Mouse (Mus musculus): ENCODE data around the gene Ppm1j. TPM values are rescaled to one million over a fixed set of nuclear protein-coding genes. Genes with fewer than 3 reads are reported as not detected.
A peak's percentile ranks its signal among the peaks of the same experiment; 100 is the strongest.
"Not testable (repeated sequence)": the region's sequence is repeated elsewhere in the genome, so short reads cannot be mapped to it uniquely, and the experiment has no call there.

Ppm1j gene
- total RNA-seq, 2 experiments from 2014 or later, result 0.54 to 1.2 TPM

DNA sequence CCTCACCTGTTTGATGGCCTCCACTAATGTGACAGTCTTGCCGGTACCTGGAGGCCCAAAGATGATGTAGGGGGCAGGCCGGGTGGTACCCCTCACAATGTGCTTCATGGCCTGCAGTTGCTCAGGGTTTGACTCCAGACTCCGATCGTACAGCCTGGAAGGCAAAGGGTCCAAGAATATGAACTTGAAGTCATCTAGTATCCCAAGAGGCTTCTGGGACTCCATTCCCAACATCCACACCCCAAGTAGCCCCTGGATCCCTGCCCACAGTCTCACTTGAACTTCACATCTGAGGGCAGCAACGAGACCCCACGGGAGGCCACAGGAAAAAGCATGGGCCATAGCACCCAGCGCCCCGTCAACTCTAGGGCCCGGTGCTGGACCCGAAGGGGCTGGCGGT, 19.8 kb downstream of the Ppm1j start:
- intact Hi-C loops (cut with DNase I), result no loop called here
- no peak for DNase-seq (ENCODE audit: low spot score in 2 of 2)

DNA sequence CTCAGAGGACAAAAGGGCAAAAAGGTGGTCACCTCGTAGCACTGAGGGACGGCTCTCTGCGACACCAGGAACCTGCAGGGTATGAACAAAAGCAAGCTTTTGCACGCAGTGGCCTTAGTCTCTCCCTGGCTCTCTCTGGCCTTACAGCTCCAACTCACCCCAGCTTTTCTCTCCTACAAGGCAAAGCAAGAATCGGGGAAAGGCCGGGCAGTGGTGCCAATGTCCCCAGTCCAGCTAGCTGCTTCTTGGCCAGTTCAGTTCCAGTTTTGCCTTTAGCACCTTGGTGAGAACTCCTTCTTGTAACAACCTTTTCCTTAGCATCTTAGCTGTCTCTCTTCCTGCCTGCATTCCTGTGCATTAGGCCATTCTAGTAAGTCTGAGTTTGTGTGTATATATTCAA, 20.6 kb downstream of the Ppm1j start:
- intact Hi-C loops (cut with DNase I), result no loop called here
- DNase-seq (ENCODE audit: low spot score in 2 of 2), result no peak

DNA sequence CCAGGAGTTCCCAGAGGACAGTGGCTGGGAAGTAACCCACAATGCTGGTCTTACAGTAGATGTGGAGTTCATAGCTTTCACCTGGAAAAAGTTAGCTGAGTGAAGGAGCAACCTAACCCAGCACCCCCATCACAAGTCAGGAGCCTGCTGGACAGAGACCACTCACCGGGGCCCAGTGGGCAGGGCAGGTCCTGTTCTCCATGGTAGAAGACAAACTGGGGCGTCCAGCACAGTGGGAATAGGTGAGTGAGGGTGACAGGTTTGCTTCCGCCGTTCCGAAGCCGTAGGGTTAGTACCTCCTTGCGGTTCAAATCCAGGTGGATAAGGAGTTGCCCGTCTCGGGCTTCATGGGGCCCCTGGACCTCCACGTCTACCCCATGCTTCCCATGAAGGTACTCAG, 23.5 kb downstream of the Ppm1j start:
- intact Hi-C loops (cut with DNase I), result no loop called here
- no peak for DNase-seq (ENCODE audit: low spot score in 2 of 2)

DNA sequence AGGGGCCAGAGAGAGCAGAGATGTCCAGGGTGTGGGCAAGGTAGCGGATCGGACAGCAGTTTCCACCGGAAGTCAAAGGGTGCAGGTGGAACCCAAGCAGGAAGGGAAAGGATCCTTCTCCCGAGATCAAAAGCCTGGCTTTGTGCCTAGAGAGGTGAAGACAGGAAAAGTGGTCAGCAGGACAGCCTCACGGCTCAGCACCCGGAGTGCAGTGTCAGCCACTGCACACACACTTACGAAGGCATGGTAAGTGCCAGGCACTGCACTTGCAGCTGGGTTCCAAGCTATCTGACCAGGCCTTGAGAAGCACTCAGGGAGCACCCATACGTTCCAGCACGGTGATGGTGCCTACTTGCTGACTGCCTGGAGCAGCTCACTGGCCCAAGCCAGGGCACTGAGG, 24.7 kb downstream of the Ppm1j start:
- intact Hi-C loops (cut with DNase I), result no loop called here
- no peak for DNase-seq (ENCODE audit: low spot score in 2 of 2)

DNA sequence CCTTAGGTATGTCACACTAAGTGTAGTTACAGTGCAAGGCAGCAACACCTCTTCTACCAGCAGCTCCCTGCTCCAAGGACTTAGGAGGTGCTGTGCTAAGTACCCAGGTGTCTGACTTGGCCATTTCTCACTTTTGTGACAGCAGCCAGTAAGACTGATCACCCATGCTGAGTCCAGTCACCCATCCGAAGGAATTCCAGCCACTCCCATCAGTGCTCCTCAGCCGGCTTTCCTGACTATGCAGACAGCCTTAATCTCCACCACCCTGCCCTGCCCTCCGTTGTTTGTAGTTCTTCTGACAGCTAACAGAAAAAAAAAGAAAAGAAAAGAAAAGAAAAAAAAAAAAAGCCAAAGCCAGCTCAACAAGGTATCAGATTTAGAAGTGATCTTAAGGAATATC, 30.9 kb downstream of the Ppm1j start:
- no peak for DNase-seq (ENCODE audit: low spot score in 2 of 2)
- intact Hi-C loops (cut with DNase I), result no loop called here

GRCm38 (mm10) chr3:104812254-104812653, 31.4 kb downstream of the Ppm1j start:
- no peak for DNase-seq (ENCODE audit: low spot score in 2 of 2)
- intact Hi-C loops (cut with DNase I), result no loop called here

DNA sequence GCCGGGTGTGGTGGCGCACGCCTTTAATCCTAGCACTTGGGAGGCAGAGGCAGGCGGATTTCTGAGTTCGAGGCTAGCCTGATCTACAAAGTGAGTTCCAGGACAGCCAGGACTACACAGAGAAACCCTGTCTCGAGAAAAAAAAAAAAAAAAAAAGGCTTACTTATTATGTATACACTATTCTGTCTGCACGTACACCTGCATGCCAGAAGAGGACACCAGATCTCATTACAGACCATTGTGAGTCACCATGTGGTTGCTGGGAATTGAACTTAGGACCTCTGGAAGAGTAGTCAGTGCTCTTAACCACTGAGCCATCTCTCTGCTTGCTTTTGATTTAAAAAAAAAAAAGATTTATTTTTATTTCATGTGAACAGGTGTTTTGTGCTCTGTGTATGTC, 32.4 kb downstream of the Ppm1j start:
- DNase-seq (ENCODE audit: low spot score in 2 of 2); intact Hi-C loops (cut with DNase I): not testable (repeated sequence)

- no peak for DNase-seq (ENCODE audit: low spot score in 2 of 2)
- intact Hi-C loops (cut with DNase I), result no loop called here
Observed at GRCm38 (mm10) chr3:104814746-104815145, 33.9 kb downstream of the Ppm1j start.

GRCm38 (mm10) chr3:104815346-104815745, 34.5 kb downstream of the Ppm1j start:
- intact Hi-C loops (cut with DNase I), result no loop called here
- DNase-seq (ENCODE audit: low spot score in 2 of 2), result no peak

- no peak for DNase-seq (ENCODE audit: low spot score in 2 of 2)
- intact Hi-C loops (cut with DNase I), result no loop called here
Observed at GRCm38 (mm10) chr3:104816130-104816529, 35.3 kb downstream of the Ppm1j start.

GRCm38 (mm10) chr3:104817481-104817990, 36.7 kb downstream of the Ppm1j start:
- peak; percentile 44 to 51 for DNase-seq (ENCODE audit: low spot score in 2 of 2)
- intact Hi-C loops (cut with DNase I), result no loop called here

DNA sequence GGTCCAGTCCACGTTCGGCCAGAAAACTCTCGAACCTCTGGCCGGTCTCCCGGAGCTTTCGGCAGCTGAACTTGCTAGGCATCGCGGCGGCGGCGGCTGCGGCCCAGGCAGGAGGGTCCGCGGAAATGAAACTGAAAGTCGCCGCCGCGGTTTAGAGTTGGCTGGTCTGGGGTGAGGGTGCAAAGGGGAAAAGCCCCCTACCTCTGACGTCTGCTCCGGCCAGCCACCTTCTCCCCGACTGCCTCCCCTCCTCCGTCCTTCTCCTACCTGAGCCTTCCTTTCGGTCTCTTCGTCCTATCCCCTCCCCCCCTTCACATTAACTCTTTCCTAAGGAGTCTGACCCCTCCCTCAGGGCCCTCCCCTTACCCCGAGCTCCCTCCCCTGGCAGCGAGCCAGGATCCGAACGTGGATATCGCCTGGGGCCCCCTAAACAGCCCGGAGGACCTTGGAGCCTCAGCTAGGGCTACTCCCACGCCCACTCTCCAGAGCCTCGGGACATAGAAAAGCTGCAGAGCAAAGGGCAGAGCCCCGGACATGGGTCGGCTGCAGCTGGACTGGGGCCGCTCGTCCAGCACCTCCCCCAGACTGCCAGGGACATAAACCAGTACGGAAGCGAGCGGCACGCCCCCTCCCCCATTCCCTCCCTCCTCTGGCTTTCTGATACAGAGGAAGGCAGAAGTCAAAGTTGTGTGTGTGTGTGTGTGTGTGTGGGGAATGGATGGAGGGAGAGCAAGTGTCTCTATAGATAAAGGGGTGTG, 37.3 kb downstream of the Ppm1j start, which contains the start of gene Mov10:
Mov10 (minus strand) TSS at position 573 of the 758 bp plus-strand sequence.
- peak; percentile 34 to 48 for DNase-seq (ENCODE audit: low spot score in 2 of 2)
- intact Hi-C loops (cut with DNase I), result no loop called here

DNA sequence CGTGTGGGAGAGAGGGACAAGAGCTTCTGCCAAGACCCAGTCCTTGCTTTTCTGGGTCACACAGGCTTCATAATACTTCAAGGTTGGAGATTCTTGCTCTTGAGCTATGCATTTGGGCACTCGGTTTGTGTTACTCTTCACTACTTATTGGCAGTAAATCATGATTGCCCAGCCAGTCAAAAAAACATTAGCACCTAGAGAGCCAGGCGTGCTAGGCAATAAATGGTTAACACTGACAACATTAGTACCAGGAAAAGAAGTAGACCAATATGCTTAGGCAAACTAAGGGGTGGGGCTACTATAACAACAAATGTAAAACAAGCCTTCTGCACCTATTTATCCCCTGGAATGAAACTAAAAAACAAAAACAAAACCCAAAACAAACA, 37.9 kb downstream of the Ppm1j start:
- DNase-seq (ENCODE audit: low spot score in 2 of 2), result no peak
- intact Hi-C loops (cut with DNase I), result no loop called here

GRCm38 (mm10) chr3:104820426-104820825, 39.6 kb downstream of the Ppm1j start:
- no peak for DNase-seq (ENCODE audit: low spot score in 2 of 2)
- intact Hi-C loops (cut with DNase I), result no loop called here

DNA sequence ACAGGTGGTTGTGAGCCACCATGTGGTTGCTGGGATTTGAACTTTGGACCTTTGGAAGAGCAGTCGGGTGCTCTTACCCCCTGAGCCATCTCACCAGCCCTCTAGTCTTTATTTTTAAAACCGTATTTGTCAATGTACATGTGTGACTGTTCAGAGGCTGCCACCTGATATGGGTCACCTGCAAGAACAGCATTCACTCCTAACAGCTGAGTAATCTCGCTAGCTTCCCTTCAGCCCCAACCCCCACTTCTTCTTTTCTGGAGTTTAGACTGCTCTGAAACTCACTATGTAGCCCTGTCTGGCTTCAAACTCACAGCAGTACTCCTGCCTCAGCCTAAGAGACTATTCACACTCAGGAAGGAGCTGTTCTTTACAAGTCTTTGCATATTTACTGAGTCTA, 41.6 kb downstream of the Ppm1j start:
- no peak for DNase-seq (ENCODE audit: low spot score in 2 of 2)
- intact Hi-C loops (cut with DNase I), result no loop called here

Other genes starting within 250 kb of the Ppm1j start
- gene Slc16a1, start 142.4 kb upstream of the Ppm1j start, total RNA-seq (2021), result 10 to 100 TPM; 19.2 to 26.8 TPM
- gene Fam19a3, start 784 bp downstream of the Ppm1j start, total RNA-seq (2021), result under 1 TPM in 1 of 2 experiments, not detected in 1; 0.07 TPM
- 10 to 100 TPM; 24.4 to 29.0 TPM for gene Rhoc, start 7.3 kb downstream of the Ppm1j start, total RNA-seq (2021)
- gene Mov10, start 37.5 kb downstream of the Ppm1j start, total RNA-seq (2021), result 10 to 100 TPM in 1 of 2 experiments, 1 to 10 TPM in 1; 4.9 to 14.3 TPM
- gene St7l, start 82.9 kb downstream of the Ppm1j start, total RNA-seq (2021), result 10 to 100 TPM; 33.9 to 38.2 TPM
- gene Capza1, start 83.4 kb downstream of the Ppm1j start, total RNA-seq (2021), result 10 to 100 TPM; 31.9 to 47.9 TPM
- 1 to 10 TPM; 2.4 TPM for gene Wnt2b, start 180.9 kb downstream of the Ppm1j start, total RNA-seq (2021)

All from left cerebral cortex, postnatal 36 days (tissue).